14 mouse cellular contexts compared by ENCODE assay signal in genomic region chr1:172318424-172319035, GRCm38 (mm10). TPM values are rescaled to one million over a fixed set of nuclear protein-coding genes. Genes with fewer than 3 reads are reported as not detected.
DNase-seq lines count a peak whose midpoint lies in the region; ATAC-seq and TF ChIP-seq lines count a peak whose summit lies in the region.
"Had no signal": no experiment of that assay in that cellular context is flagged by ENCODE, and none has a peak within 500 bp of the region (broad histone marks: within the 10 kb centered on the region; RNA-seq: fewer than 3 reads in every experiment).

No protein-coding gene starts in this region.

- H3K9ac ChIP-seq in midbrain, postnatal 0 days (replicated peaks; ENCODE audit: low read length, poor library complexity, severe bottlenecking) = no peak overlapping the region
- H3K9ac ChIP-seq in hindbrain, embryonic 16.5 days (ENCODE audit: low read depth, low read length) = 0 out of 2 replicates have a peak overlapping the region, but pooled peaks have one; percentile 6
- H3K9ac ChIP-seq: embryonic facial prominence, embryonic 15.5 days had no signal

- peaks cover 43% of the 10 kb centered on the region for H3K36me3 ChIP-seq in midbrain, embryonic 10.5 days
- H3K36me3 ChIP-seq in midbrain, postnatal 0 days (ENCODE audit: insufficient read depth, low read length) = peaks cover 20% of the 10 kb centered on the region
- H3K36me3 ChIP-seq in hindbrain, embryonic 16.5 days (ENCODE audit: control insufficient read depth, insufficient read depth, low read length) = peaks cover 2% of the 10 kb centered on the region; the same call in 1 of the 2 replicates

- H3K27ac ChIP-seq in midbrain, embryonic 10.5 days (replicated peaks) = peak overlapping the region; percentile 70
- no peak overlapping the region for H3K27ac ChIP-seq in midbrain, postnatal 0 days (ENCODE audit: low read depth, low read length)
- H3K27ac ChIP-seq in hindbrain, embryonic 16.5 days (ENCODE audit: low read depth, low read length) = no peak overlapping the region
- H3K27ac ChIP-seq: embryonic facial prominence, embryonic 15.5 days had no signal

- no peak for TF ChIP-seq CTCF in midbrain, postnatal 0 days (IDR thresholded peaks at IDR 0.05)

- peaks cover 69% of the 10 kb centered on the region for H3K27me3 ChIP-seq in midbrain, embryonic 10.5 days (ENCODE audit: low read depth, poor library complexity, severe bottlenecking)
- no peaks in the 10 kb centered on the region for H3K27me3 ChIP-seq in midbrain, postnatal 0 days (ENCODE audit: insufficient read depth, low read length)
- no peaks in the 10 kb centered on the region for H3K27me3 ChIP-seq in hindbrain, embryonic 16.5 days (replicated peaks; ENCODE audit: control insufficient read depth, insufficient read depth, low read length)
- H3K27me3 ChIP-seq: embryonic facial prominence, embryonic 15.5 days had no signal

- H3K4me2 ChIP-seq in midbrain, postnatal 0 days (ENCODE audit: low read depth, low read length, poor library complexity, severe bottlenecking) = no peak overlapping the region
- no peak overlapping the region for H3K4me2 ChIP-seq in hindbrain, embryonic 16.5 days (ENCODE audit: low read length)
- H3K4me2 ChIP-seq: embryonic facial prominence, embryonic 15.5 days had no signal

- 80% methylated on average over 19 of the region's 19 CpGs for WGBS in midbrain, embryonic 10.5 days
- WGBS in midbrain, postnatal 0 days = 80% methylated on average over 19 of the region's 19 CpGs
- WGBS in hindbrain, embryonic 16.5 days = 63% methylated on average over 19 of the region's 19 CpGs

- peaks cover 69% of the 10 kb centered on the region for H3K4me1 ChIP-seq in midbrain, embryonic 10.5 days
- H3K4me1 ChIP-seq in midbrain, postnatal 0 days (ENCODE audit: insufficient read depth, low read length) = peaks cover 4% of the 10 kb centered on the region; the same call in 1 of the 2 replicates
- H3K4me1 ChIP-seq in hindbrain, embryonic 16.5 days (ENCODE audit: control insufficient read depth, insufficient read depth, low read depth, low read length) = peaks cover 18% of the 10 kb centered on the region; the same call in 1 of the 2 replicates

- no peak overlapping the region for H3K4me3 ChIP-seq in midbrain, embryonic 10.5 days
- no peak overlapping the region for H3K4me3 ChIP-seq in midbrain, postnatal 0 days (ENCODE audit: low read depth, low read length)
- H3K4me3 ChIP-seq in hindbrain, embryonic 16.5 days (ENCODE audit: low read length) = no peak overlapping the region
- H3K4me3 ChIP-seq: embryonic facial prominence, embryonic 15.5 days had no signal

- H3K9me3 ChIP-seq in midbrain, embryonic 10.5 days (replicated peaks) = no peaks in the 10 kb centered on the region
- H3K9me3 ChIP-seq in midbrain, postnatal 0 days (ENCODE audit: low read length) = no peaks in the 10 kb centered on the region
- H3K9me3 ChIP-seq in hindbrain, embryonic 16.5 days (ENCODE audit: control insufficient read depth, low read length) = no peaks in the 10 kb centered on the region
- H3K9me3 ChIP-seq: embryonic facial prominence, embryonic 15.5 days had no signal

- DNase-seq in cerebellum, adult 9-10 months = peak; percentile 62
- no peak for DNase-seq in cerebellum, postnatal 4 days (ENCODE audit: low spot score in 2 of 2)
- DNase-seq in midbrain, embryonic 10.5 days (ENCODE audit: low spot score) = no peak
- no peak for DNase-seq in midbrain, postnatal 0 days (ENCODE audit: low spot score)
- DNase-seq in cerebellum, postnatal 25 days = peak; percentile 57 to 59
- DNase-seq in adrenal gland, postnatal 4 days (ENCODE audit: low spot score in 2 of 2) = no peak
- no peak for DNase-seq in urinary bladder, postnatal 10 days (ENCODE audit: low spot score)
- DNase-seq: gastrocnemius, postnatal 36 days; kidney, adult 9 months; lung, postnatal 36 days had no signal

- ATAC-seq in midbrain, postnatal 0 days (ENCODE audit: low FRiP score) = no peak
- no peak for ATAC-seq in hindbrain, embryonic 16.5 days

RNA-seq across cellular contexts. Expression of gene Kcnj9, which starts 10.6 kb away (rescaled TPM):
- 0.23 and 0.61 TPM in 2 replicates for polyA plus RNA-seq in midbrain, embryonic 10.5 days (2016; fragmentation: Nextera tagmentation; extraction: Ambion mirVana)
- total RNA-seq in midbrain, postnatal 0 days (2014; rRNA removed) = 13.9 and 14.1 TPM in 2 replicates
- polyA plus RNA-seq in midbrain, postnatal 0 days (2015; fragmentation: Nextera tagmentation; extraction: Ambion mirVana) = 5.8 and 6.7 TPM in 2 replicates
- 4.9 and 5.6 TPM in 2 replicates for polyA plus RNA-seq in hindbrain, embryonic 16.5 days (2015; fragmentation: Nextera tagmentation; extraction: Ambion mirVana)
- under 1 TPM; 0.11 to 0.20 TPM for total RNA-seq in adrenal gland, postnatal 4 days (2021)
- total RNA-seq: gastrocnemius, postnatal 36 days; neutrophil, adult 5-6 weeks had no signal
- polyA plus RNA-seq: heart, postnatal 0 days had no signal

RNA-seq across cellular contexts. Expression of gene Atp1a2, which starts 20.7 kb away (rescaled TPM):
- 3.0 and 4.3 TPM in 2 replicates for polyA plus RNA-seq in midbrain, embryonic 10.5 days (2016; fragmentation: Nextera tagmentation; extraction: Ambion mirVana)
- total RNA-seq in midbrain, postnatal 0 days (2014; rRNA removed) = 398 and 409 TPM in 2 replicates
- polyA plus RNA-seq in midbrain, postnatal 0 days (2015; fragmentation: Nextera tagmentation; extraction: Ambion mirVana) = 94.4 and 100 TPM in 2 replicates
- 96.7 and 102 TPM in 2 replicates for polyA plus RNA-seq in hindbrain, embryonic 16.5 days (2015; fragmentation: Nextera tagmentation; extraction: Ambion mirVana)
- 10 to 100 TPM; 50.9 to 70.2 TPM for total RNA-seq in adrenal gland, postnatal 4 days (2021)
- total RNA-seq: neutrophil, adult 5-6 weeks had no signal

RNA-seq across cellular contexts. Expression of gene Kcnj10, which starts 22.5 kb away (rescaled TPM):
- 0.46 and 0.75 TPM in 2 replicates for polyA plus RNA-seq in midbrain, embryonic 10.5 days (2016; fragmentation: Nextera tagmentation; extraction: Ambion mirVana)
- 6.1 and 6.6 TPM in 2 replicates for total RNA-seq in midbrain, postnatal 0 days (2014; rRNA removed)
- polyA plus RNA-seq in midbrain, postnatal 0 days (2015; fragmentation: Nextera tagmentation; extraction: Ambion mirVana) = 3.6 and 3.9 TPM in 2 replicates
- polyA plus RNA-seq in hindbrain, embryonic 16.5 days (2015; fragmentation: Nextera tagmentation; extraction: Ambion mirVana) = 3.5 and 3.9 TPM in 2 replicates
- 1 to 10 TPM; 1.8 to 4.5 TPM for total RNA-seq in adrenal gland, postnatal 4 days (2021)
- total RNA-seq: gastrocnemius, postnatal 36 days; neutrophil, adult 5-6 weeks had no signal
- polyA plus RNA-seq: heart, postnatal 0 days had no signal

RNA-seq across cellular contexts. Expression of gene Igsf8, which starts 57.1 kb away (rescaled TPM):
- polyA plus RNA-seq in midbrain, embryonic 10.5 days (2016; fragmentation: Nextera tagmentation; extraction: Ambion mirVana) = 50.2 and 62.4 TPM in 2 replicates
- 114 and 115 TPM in 2 replicates for total RNA-seq in midbrain, postnatal 0 days (2014; rRNA removed)
- polyA plus RNA-seq in midbrain, postnatal 0 days (2015; fragmentation: Nextera tagmentation; extraction: Ambion mirVana) = 79.6 and 88.8 TPM in 2 replicates
- polyA plus RNA-seq in hindbrain, embryonic 16.5 days (2015; fragmentation: Nextera tagmentation; extraction: Ambion mirVana) = 84.7 and 88.3 TPM in 2 replicates
- 10 to 100 TPM; 45.3 to 55.6 TPM for total RNA-seq in adrenal gland, postnatal 4 days (2021)

RNA-seq across cellular contexts. Expression of gene Pigm, which starts 57.8 kb away (rescaled TPM):
- 9.3 and 9.9 TPM in 2 replicates for polyA plus RNA-seq in midbrain, embryonic 10.5 days (2016; fragmentation: Nextera tagmentation; extraction: Ambion mirVana)
- total RNA-seq in midbrain, postnatal 0 days (2014; rRNA removed) = 11.5 and 16.4 TPM in 2 replicates
- 2.2 and 2.6 TPM in 2 replicates for polyA plus RNA-seq in midbrain, postnatal 0 days (2015; fragmentation: Nextera tagmentation; extraction: Ambion mirVana)
- polyA plus RNA-seq in hindbrain, embryonic 16.5 days (2015; fragmentation: Nextera tagmentation; extraction: Ambion mirVana) = 3.1 and 3.9 TPM in 2 replicates
- 10 to 100 TPM; 18.1 to 19.9 TPM for total RNA-seq in adrenal gland, postnatal 4 days (2021)

Comparison
In these comparisons a context has a peak if more than half of its experiments do, and no peak if none do; other contexts are left out.
1. DNase-seq: peak in cerebellum, adult 9-10 months (single experiment) and cerebellum, postnatal 25 days (2 of 2); none in cerebellum, postnatal 4 days (0 of 2), midbrain, embryonic 10.5 days (single experiment), midbrain, postnatal 0 days (single experiment), adrenal gland, postnatal 4 days (0 of 2) and urinary bladder, postnatal 10 days (single experiment).
2. RNA of gene Atp1a2, which starts 20.7 kb away (polyA plus RNA-seq): 96.7 to 102 TPM in hindbrain, embryonic 16.5 days and 94.4 to 100 TPM in midbrain, postnatal 0 days; 3.0 to 4.3 TPM in midbrain, embryonic 10.5 days; every median in the first group is over 10 times any median in the second.